9 mouse cellular contexts compared by ENCODE assay signal in the genomic region with DNA sequence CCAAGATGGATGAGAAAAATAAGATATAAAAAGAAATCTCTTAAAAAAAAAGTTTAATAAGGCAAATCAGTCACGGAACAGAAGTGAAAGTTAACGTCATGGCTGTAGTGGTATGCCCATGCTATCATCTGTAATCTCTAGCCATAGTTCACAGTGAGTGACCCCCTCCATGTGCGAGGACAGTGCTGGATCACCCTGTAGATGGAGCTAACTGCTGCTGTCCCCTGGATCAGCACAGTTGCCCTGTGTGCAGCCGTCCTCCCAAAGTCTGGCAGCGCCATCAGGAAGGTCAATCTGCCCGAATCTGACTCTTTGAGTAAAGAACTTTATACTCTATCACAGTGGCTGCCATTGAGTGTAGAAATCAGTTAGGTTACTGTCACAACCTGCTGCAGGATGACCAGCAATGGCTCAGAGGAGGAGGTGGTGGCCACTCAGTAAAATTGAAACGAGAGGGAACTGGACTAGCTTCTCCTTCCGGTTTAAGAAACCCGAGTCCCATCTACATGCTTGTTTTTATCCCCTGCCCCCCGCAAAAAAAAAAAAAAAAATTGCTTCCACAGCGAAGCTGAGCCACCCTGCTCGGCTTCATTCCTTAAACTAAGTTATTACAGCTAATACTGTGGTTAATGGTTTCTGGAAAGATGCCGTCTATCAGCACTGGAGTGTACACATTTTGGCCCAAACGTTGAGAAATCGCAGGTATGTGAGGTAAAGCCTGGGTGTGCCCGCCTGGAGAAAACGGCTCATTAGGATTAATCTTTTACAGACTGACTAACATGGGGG.
DNase-seq lines count a peak whose midpoint lies in the region; ATAC-seq and TF ChIP-seq lines count a peak whose summit lies in the region.
"Had no signal": no experiment of that assay in that cellular context is flagged by ENCODE, and none has a peak within 500 bp of the region (broad histone marks: within the 10 kb centered on the region; RNA-seq: fewer than 3 reads in every experiment).

No protein-coding gene starts in this region.

- no peak for TF ChIP-seq POLR2A in small intestine, adult 2 months (IDR thresholded peaks at IDR 0.05; ENCODE audit: low read depth, low read length)

- no peak for DNase-seq in hindbrain, postnatal 0 days (ENCODE audit: low spot score)
- DNase-seq in hindbrain, embryonic 10.5 days (ENCODE audit: low spot score): no peak
- no peak for DNase-seq in MN1 (ENCODE audit: low spot score)
- no peak for DNase-seq in frontal cortex, postnatal 36 days (ENCODE audit: low spot score in 2 of 2)
- DNase-seq in frontal cortex, postnatal 25 days (ENCODE audit: low spot score in 2 of 2): no peak
- DNase-seq: heart, postnatal 14 days had no signal

- peak overlapping the region; percentile 27; the same call in 1 of the 2 replicates for H3K4me2 ChIP-seq in hindbrain, postnatal 0 days (ENCODE audit: low read depth, low read length)
- H3K4me2 ChIP-seq in intestine, embryonic 15.5 days (replicated peaks): peak overlapping the region; percentile 49
- peak overlapping the region; percentile 29 for H3K4me2 ChIP-seq in limb, embryonic 15.5 days

- 71% methylated on average over 17 of the region's 17 CpGs for whole genome bisulfite sequencing in hindbrain, postnatal 0 days
- WGBS in hindbrain, embryonic 10.5 days: 79% methylated on average over 17 of the region's 17 CpGs
- WGBS in intestine, embryonic 15.5 days: 41% methylated on average over 17 of the region's 17 CpGs
- WGBS in limb, embryonic 15.5 days: 32% methylated on average over 17 of the region's 17 CpGs
- WGBS in small intestine, adult 2 months: 20% methylated on average over 17 of the region's 17 CpGs

- 0 out of 2 replicates have a peak, but pooled peaks have one; percentile 43 for ATAC-seq in hindbrain, postnatal 0 days
- peak; percentile 91 for ATAC-seq in intestine, embryonic 15.5 days
- 0 out of 2 replicates have a peak, but pooled peaks have one; percentile 10 for ATAC-seq in limb, embryonic 15.5 days (ENCODE audit: insufficient number of reproducible peaks, low FRiP score, low TSS enrichment, low read depth)

- no peaks in the 10 kb centered on the region for H3K4me1 ChIP-seq in hindbrain, postnatal 0 days (ENCODE audit: insufficient read depth, low read length)
- no peaks in the 10 kb centered on the region for H3K4me1 ChIP-seq in hindbrain, embryonic 10.5 days (replicated peaks)
- peaks cover 3% of the 10 kb centered on the region; the same call in 1 of the 2 replicates for H3K4me1 ChIP-seq in intestine, embryonic 15.5 days (replicated peaks)
- H3K4me1 ChIP-seq in limb, embryonic 15.5 days: peaks cover 9% of the 10 kb centered on the region
- no peaks in the 10 kb centered on the region for H3K4me1 ChIP-seq in small intestine, adult 2 months (ENCODE audit: control insufficient read depth, insufficient read depth, insufficient read length, low read length)

- no peaks in the 10 kb centered on the region for H3K27me3 ChIP-seq in hindbrain, postnatal 0 days (ENCODE audit: insufficient read depth, low read length)
- no peaks in the 10 kb centered on the region for H3K27me3 ChIP-seq in hindbrain, embryonic 10.5 days (ENCODE audit: insufficient read depth, poor library complexity, severe bottlenecking)
- no peaks in the 10 kb centered on the region for H3K27me3 ChIP-seq in intestine, embryonic 15.5 days (replicated peaks)
- no peaks in the 10 kb centered on the region for H3K27me3 ChIP-seq in limb, embryonic 15.5 days
- H3K27me3 ChIP-seq in small intestine, adult 2 months (ENCODE audit: control insufficient read depth, insufficient read depth, low read length): no peaks in the 10 kb centered on the region

- no peaks in the 10 kb centered on the region for H3K36me3 ChIP-seq in hindbrain, postnatal 0 days (ENCODE audit: insufficient read depth, low read length)
- H3K36me3 ChIP-seq in hindbrain, embryonic 10.5 days: no peaks in the 10 kb centered on the region
- no peaks in the 10 kb centered on the region for H3K36me3 ChIP-seq in intestine, embryonic 15.5 days
- H3K36me3 ChIP-seq in limb, embryonic 15.5 days: no peaks in the 10 kb centered on the region
- no peaks in the 10 kb centered on the region for H3K36me3 ChIP-seq in small intestine, adult 2 months (ENCODE audit: control insufficient read depth, insufficient read depth, low read length)

- H3K4me3 ChIP-seq in hindbrain, postnatal 0 days (ENCODE audit: low read length): no peak overlapping the region
- H3K4me3 ChIP-seq in hindbrain, embryonic 10.5 days: no peak overlapping the region
- H3K4me3 ChIP-seq in intestine, embryonic 15.5 days (replicated peaks): peak overlapping the region; percentile 21
- H3K4me3 ChIP-seq in limb, embryonic 15.5 days: peak overlapping the region; percentile 12; the same call in 1 of the 2 replicates
- H3K4me3 ChIP-seq in small intestine, adult 2 months (ENCODE audit: low read depth, low read length): peak overlapping the region; percentile 50

- no peak overlapping the region for H3K9ac ChIP-seq in hindbrain, postnatal 0 days (replicated peaks; ENCODE audit: low read length)
- 0 out of 2 replicates have a peak overlapping the region, but pooled peaks have one; percentile 30 for H3K9ac ChIP-seq in intestine, embryonic 15.5 days
- H3K9ac ChIP-seq in limb, embryonic 15.5 days: no peak overlapping the region

- H3K9me3 ChIP-seq in hindbrain, postnatal 0 days (ENCODE audit: low read length): no peaks in the 10 kb centered on the region
- no peaks in the 10 kb centered on the region for H3K9me3 ChIP-seq in hindbrain, embryonic 10.5 days
- no peaks in the 10 kb centered on the region for H3K9me3 ChIP-seq in intestine, embryonic 15.5 days
- no peaks in the 10 kb centered on the region for H3K9me3 ChIP-seq in limb, embryonic 15.5 days

- H3K27ac ChIP-seq in hindbrain, postnatal 0 days: no peak overlapping the region
- no peak overlapping the region for H3K27ac ChIP-seq in hindbrain, embryonic 10.5 days
- peak overlapping the region; percentile 27; the same call in 1 of the 2 replicates for H3K27ac ChIP-seq in intestine, embryonic 15.5 days
- H3K27ac ChIP-seq in limb, embryonic 15.5 days: peak overlapping the region; percentile 28; the same call in 1 of the 2 replicates
- H3K27ac ChIP-seq in small intestine, adult 2 months (ENCODE audit: insufficient read depth, low read depth, low read length): no peak overlapping the region

- TF ChIP-seq CTCF in hindbrain, postnatal 0 days (IDR thresholded peaks at IDR 0.05; ENCODE audit: low read depth): no peak
- TF ChIP-seq CTCF in small intestine, adult 2 months (IDR thresholded peaks at IDR 0.05; ENCODE audit: extremely low read depth, insufficient read length, insufficient replicate concordance, low read depth, low read length): peak; percentile 15; the same call in 1 of the 2 replicates

Comparison
In these comparisons a context has a peak if more than half of its experiments do, and no peak if none do; other contexts are left out.
1. ATAC-seq: peak in every context shown above with its lines; median percentile 91 in intestine, embryonic 15.5 days; 43 in hindbrain, postnatal 0 days; 10 in limb, embryonic 15.5 days.
2. H3K27ac ChIP-seq: peak in intestine, embryonic 15.5 days (single experiment) and limb, embryonic 15.5 days (single experiment); none in hindbrain, postnatal 0 days (single experiment), hindbrain, embryonic 10.5 days (single experiment) and small intestine, adult 2 months (single experiment).
3. H3K4me3 ChIP-seq: peak in intestine, embryonic 15.5 days (single experiment), limb, embryonic 15.5 days (single experiment) and small intestine, adult 2 months (single experiment); none in hindbrain, postnatal 0 days (single experiment) and hindbrain, embryonic 10.5 days (single experiment).
4. Peak in every context shown above with its lines, with median percentiles within 50 percentile points of each other: H3K4me2 ChIP-seq.